In genomic region chr17:49472626-49473025, GRCm38 (mm10) we compare ENCODE assay signal across 10 mouse cellular contexts. TPM values are rescaled to one million over a fixed set of nuclear protein-coding genes. Genes with fewer than 3 reads are reported as not detected.
A peak's percentile ranks its signal among the peaks of the same experiment; 100 is the strongest.
DNase-seq lines count a peak whose midpoint lies in the region; ATAC-seq and TF ChIP-seq lines count a peak whose summit lies in the region.
"Had no signal": no experiment of that assay in that cellular context is flagged by ENCODE, and none has a peak within 500 bp of the region (broad histone marks: within the 10 kb centered on the region; RNA-seq: fewer than 3 reads in every experiment).

No protein-coding gene starts in this region.

- H3K4me2 ChIP-seq in kidney, postnatal 0 days (ENCODE audit: low read length) = no peak overlapping the region

- no peak overlapping the region for H3K4me3 ChIP-seq in kidney, postnatal 0 days (replicated peaks; ENCODE audit: low read depth, low read length)
- H3K4me3 ChIP-seq: erythroblast, embryonic 14.5 days had no signal

- H3K9ac ChIP-seq in kidney, postnatal 0 days (ENCODE audit: low read depth, low read length) = no peak overlapping the region
- H3K9ac ChIP-seq: liver, postnatal 0 days had no signal

- H3K4me1 ChIP-seq in kidney, postnatal 0 days (replicated peaks; ENCODE audit: insufficient read depth, low read length) = no peaks in the 10 kb centered on the region

- peak; percentile 31 for ATAC-seq in kidney, postnatal 0 days (replicated peaks; ENCODE audit: low FRiP score, low read depth)
- ATAC-seq: liver, postnatal 0 days had no signal

- no peak overlapping the region for H3K27ac ChIP-seq in kidney, postnatal 0 days

- no peak for TF ChIP-seq CTCF in kidney, postnatal 0 days (IDR thresholded peaks at IDR 0.05; ENCODE audit: low read depth)

- WGBS in kidney, postnatal 0 days = 48% methylated on average over 8 of the region's 8 CpGs

- no peaks in the 10 kb centered on the region for H3K27me3 ChIP-seq in kidney, postnatal 0 days (ENCODE audit: insufficient read depth, low read length)

- peak; percentile 64 for DNase-seq in ovary, adult 18-20 months (ENCODE audit: low spot score)
- DNase-seq in ovary, postnatal 14 days (ENCODE audit: low spot score) = no peak
- peak; percentile 23 to 51 for DNase-seq in heart, adult 18-20 months
- DNase-seq in kidney, postnatal 0 days (ENCODE audit: low spot score) = peak; percentile 29
- DNase-seq in thymus, postnatal 14 days = no peak
- no peak for DNase-seq in frontal cortex, postnatal 36 days (ENCODE audit: low spot score in 2 of 2)
- DNase-seq in adipocyte (ENCODE audit: low spot score) = no peak
- DNase-seq: liver, postnatal 0 days; spleen, adult 18-20 months had no signal

- H3K36me3 ChIP-seq in kidney, postnatal 0 days (ENCODE audit: insufficient read depth, low read length) = no peaks in the 10 kb centered on the region

- no peaks in the 10 kb centered on the region for H3K9me3 ChIP-seq in kidney, postnatal 0 days (replicated peaks; ENCODE audit: low read length)

RNA-seq across cellular contexts. Expression of gene Mocs1, which starts 44.5 kb away (rescaled TPM):
- total RNA-seq in heart, adult 18-20 months (2021) = 10 to 100 TPM; 19.9 to 24.0 TPM
- 5.7 and 7.2 TPM in 2 replicates for polyA plus RNA-seq in kidney, postnatal 0 days (2015; fragmentation: Nextera tagmentation; extraction: Ambion mirVana)

Comparison
In these comparisons a context has a peak if more than half of its experiments do, and no peak if none do; other contexts are left out.
1. DNase-seq: peak in ovary, adult 18-20 months (single experiment), heart, adult 18-20 months (2 of 2) and kidney, postnatal 0 days (single experiment); none in ovary, postnatal 14 days (single experiment), thymus, postnatal 14 days (single experiment), frontal cortex, postnatal 36 days (0 of 2) and adipocyte (single experiment).